Mouse (Mus musculus) erythroid progenitor cell, adult 5-6 weeks (primary cell): ENCODE data around the gene Gm38394. TPM values are rescaled to one million over a fixed set of nuclear protein-coding genes. Genes with fewer than 3 reads are reported as not detected.
"Not testable (repeated sequence)": the region's sequence is repeated elsewhere in the genome, so short reads cannot be mapped to it uniquely, and the experiment has no call there.

Source experiments
- ATAC-seq: replicated peaks from 2 replicates; pipeline ENCODE4 v1.8.0; 2016; ENCODE audit warnings: moderate number of reproducible peaks, mild to moderate bottlenecking, moderate TSS enrichment, inconsistent platforms; ENCODE audit not compliant: poor library complexity, low FRiP score, severe bottlenecking
- total RNA-seq, 2 experiments: library from RNA; stranded (forward) in 1 of 2; stranded (reverse) in 1 of 2; fragments of 150-400 nt in 1 of 2; fragments of 186-747, 209-891 nt in 1 of 2; gene quantifications; 2 replicates each; pipeline versions ENCODE4 v1.2.3 to v1.2.4; 2015 to 2017; ENCODE audit warnings: low replicate concordance in 2 of 2

Gene Gm38394
- total RNA-seq (2015; ENCODE audit: low replicate concordance) (23.4 and 43.6 TPM in 2 replicates), total RNA-seq (2017; ENCODE audit: low replicate concordance) (9.1 and 22.3 TPM in 2 replicates)

DNA sequence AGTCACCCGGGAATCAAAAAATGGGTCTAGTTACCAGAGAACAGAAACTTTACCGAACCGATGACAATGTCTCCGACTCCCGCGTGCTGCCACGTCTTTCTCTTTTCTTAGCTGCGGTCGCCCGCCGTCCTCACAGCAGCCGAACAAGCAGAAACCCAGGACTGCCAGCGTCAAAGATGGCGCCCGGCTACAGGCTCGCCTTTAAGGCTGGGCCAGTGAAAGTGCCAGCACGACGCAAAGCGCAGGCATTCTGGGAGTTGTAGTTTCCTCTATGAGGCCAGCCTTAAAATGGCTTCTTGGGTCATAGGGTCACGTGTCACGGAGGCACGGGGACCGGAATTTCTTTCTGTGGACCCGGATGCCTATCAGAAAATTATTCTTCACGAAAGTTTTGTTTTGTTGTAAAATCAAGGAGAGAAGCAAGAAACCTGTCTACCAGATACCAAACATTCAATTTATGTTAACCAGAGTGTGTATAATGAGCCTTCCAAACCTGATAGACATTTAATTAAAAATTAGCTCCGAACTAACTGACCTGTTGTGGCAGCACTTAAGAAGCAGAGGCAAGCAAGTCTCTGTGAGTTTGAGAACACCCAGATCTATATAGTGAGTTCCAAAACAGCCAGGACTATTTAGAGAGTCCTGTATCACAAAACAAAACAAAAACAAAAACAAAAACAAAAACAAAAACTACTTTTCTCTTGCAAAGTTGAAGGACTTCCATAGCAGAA, at the start of gene Gm38394:
Gm38394 (minus strand) TSS at position 116 of the 731 bp plus-strand sequence.
- ATAC-seq: peak; percentile 99

DNA sequence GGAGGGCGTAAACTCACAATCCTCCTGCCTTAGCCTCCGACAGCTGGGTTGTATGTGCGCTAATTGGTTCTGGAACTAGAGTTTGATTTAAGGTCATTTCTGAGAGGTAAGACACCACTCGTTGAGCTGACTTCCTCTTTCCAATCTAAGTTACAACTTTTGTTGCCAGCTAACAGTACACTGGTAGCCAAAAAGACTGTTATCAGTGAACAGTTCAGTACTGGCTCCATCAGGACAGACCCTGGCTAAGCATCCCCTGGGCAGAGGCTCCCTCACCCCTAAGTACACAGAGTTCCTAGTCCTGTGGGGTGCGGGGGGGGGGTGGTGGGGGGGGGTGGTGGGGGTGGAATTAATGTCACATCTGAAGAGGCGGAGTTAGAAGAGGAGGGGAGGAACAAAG, 49.8 kb upstream of the Gm38394 start:
- no peak for ATAC-seq

- no peak for ATAC-seq
Measured at GRCm38 (mm10) chr1:133709292-133709691, 48.2 kb upstream of the Gm38394 start.

GRCm38 (mm10) chr1:133701824-133702223, 40.7 kb upstream of the Gm38394 start:
- not testable (repeated sequence) for ATAC-seq

DNA sequence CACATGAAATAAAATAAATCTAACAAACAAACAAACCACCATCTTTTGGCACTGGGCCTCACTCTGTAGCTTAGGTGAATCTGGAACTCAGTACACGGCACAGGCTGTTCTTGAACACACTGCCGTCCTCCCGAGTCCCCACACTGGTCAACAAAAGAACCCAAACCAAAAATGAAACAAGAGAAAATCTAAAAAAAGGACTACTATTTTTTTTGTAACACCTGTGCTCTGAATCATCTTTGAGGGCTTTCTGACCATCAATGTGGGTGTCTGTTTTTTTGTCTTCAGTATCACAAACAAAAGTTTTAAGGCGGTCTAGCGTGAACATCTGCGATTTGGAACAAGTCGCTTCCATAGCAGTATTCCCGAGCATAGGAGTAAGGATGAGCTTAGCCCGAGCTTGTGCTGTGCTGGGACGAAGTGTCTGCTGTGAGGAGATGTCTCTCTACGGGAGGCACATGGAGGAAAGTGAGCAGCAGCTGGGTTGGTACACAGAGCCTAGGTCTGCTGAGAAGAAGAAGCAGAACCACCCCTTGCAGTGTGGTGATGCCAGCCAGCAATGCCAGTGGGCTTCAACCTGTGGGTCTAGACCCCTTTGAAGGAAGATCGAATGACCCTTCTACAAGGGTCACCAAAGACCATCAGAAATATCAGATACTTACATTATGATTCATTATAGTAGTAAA, 37.0 kb upstream of the Gm38394 start:
- no peak for ATAC-seq

DNA sequence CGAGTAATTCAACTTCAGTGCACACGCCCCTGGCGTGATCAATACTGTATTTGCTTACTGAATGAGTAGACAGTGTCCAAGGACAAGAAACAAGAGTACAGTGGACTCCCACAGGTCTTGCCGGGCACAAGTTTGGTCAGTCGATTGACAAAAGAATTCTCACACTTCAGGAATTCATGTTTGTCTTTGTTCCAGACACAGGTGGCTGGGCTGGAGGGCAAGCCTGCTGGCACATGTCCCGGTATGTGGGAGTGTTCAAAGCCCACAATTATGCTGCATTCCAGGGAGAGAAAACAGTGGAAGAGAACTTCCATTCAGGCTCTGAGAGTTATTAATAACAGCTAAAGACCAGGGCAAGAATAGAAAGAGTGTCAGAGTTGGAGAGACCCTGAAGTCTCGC, 34.8 kb upstream of the Gm38394 start:
- ATAC-seq: no peak

DNA sequence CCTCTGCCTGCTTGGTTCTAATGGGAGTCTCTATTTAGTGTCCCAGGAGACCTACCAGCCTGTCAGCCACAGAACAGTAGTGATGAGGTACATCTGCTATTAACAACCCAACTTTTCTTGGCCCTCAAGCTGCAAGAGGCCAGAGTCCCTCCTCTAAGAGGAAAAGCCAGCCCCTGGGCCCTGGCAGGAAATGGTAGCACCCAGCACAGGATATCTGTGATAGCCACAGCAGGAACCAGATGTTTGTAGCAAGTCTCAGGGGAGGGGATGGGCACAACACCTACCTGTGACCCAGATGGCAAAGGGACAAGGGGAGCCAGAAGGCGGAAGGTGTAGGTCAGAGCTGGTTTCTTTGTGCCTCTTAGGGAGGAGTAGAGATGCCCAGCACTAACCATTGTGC, 33.8 kb upstream of the Gm38394 start:
- ATAC-seq: no peak

DNA sequence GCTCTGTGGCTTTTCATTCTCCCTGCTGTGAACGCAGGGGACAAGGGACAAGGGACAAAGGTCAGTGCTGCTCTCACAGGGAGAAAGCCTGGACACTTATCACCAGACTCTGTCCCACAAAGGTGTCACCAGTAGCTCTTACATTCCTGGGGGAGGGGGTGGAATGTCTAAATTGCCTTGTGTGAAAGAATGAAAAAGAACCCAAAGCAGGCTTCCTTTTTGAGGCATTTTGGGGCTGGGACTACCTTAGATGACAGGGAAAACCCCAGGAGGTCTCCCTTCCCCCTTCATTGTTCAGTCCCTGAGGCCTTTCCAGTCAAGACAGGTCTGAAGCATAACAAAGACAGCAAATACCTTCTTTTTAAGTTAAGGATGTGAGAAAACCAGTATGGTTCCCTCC, 33.2 kb upstream of the Gm38394 start:
- no peak for ATAC-seq

DNA sequence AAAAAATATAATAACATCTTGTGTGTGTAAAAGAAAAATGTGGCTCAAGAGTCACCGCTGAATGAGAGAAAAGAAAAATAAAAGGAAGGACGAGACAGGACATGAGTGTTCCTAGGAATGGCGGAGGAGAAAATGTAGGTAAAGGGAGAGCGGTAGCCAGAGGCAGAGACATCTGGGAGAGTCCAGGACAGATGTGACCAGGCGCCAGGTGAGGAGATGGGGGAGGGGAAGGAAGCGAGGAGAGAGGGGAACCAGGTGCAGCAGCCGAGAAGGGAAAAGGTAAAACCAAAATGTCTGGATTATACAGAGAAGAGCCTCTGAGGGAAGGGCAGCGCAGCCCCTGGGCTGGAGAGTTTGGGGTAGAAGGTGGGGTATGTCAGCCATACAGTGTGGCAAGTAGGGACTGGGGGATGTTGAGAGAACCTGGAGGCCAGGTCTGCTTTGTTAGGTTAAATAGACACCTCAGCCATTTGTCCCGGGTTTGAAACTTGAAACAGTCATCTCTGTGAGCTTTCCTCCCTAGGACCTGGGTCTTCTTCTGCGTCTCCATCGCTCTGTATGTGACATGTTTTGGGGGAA, 32.5 kb upstream of the Gm38394 start:
- ATAC-seq: no peak

- no peak for ATAC-seq
Measured at GRCm38 (mm10) chr1:133692195-133692594, 31.1 kb upstream of the Gm38394 start.

DNA sequence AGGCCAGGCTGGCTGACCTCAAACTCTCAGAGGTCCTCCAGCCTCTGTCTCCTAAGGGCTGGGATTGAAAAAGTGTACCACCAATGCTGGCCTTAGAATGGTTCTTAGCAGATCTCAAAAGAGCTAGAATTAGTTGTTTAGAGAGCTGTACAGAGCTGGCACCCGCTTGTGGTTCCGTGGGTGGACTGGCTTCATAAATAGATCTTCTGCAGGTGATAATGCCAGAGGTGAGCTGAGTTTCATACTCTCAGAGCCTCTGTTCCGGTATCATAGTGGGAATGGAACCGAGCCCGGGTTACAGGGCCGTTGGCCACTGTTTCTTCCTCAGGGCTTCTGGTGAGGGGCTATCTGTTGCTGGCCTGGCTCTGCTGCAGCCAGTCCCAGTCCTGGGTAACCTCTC, 29.9 kb upstream of the Gm38394 start:
- ATAC-seq: no peak

- ATAC-seq: no peak
Measured at GRCm38 (mm10) chr1:133689897-133690296, 28.8 kb upstream of the Gm38394 start, which contains the start of gene Lax1. Gene Lax1 (minus strand): TSS chr1:133690108.

DNA sequence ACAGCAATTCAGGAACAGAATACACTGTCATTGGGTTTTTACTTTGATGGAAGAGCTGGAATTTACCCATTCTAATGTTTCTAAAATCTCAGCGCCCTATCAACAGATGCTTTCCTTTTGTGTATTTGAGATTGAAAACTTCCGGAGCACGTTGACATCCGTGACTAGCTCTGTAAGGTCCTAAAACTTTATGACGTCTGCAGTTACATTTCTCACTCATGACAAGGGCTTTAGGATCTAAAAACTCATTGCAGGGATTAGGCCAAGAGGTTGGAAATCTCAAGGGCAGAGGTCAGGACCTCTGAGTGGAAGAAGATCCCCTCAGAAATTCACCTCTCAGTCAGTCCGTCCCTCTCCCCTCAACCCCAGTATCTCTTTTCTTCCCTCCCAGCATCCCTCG, 27.2 kb upstream of the Gm38394 start:
- no peak for ATAC-seq

GRCm38 (mm10) chr1:133685749-133686519, 24.8 kb upstream of the Gm38394 start:
- no peak for ATAC-seq

DNA sequence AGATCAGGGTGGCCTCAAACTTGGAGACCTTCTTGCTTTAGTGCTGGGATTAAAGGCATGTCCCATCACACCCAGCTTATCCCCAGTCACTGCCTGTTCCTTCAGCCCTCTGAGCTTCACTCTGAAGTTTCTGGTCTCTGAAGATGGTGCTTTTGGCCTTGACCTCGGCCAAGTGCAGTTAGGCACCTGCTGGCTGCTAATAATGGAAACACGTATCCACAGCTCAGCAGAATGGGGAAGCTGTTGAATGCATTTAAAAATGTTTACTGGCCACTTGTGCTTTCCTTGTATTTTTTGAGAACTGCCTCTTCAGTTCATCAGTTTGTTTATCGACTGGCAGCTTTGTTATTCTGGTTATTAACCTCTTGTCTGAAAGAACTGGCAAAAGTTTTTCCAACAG, 10.7 kb upstream of the Gm38394 start:
- no peak for ATAC-seq

DNA sequence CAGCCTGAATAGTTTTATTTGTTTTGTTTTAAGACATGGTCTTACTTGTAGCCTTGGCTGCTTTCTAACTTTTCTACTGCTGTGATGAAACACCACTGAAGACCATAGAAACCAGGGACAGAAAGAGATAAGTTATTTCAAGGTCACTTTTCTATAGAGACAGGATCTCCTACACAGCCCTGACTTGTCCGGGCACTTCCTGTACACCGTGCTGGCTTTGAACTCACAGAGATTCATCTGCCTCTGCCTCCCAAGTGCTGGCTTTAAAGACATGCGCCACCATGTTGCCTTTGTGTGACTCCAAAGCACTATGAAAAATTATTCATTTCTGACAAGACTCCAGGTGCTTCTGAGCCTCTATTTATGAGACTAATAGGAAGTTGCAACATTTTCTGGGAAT, 10.1 kb upstream of the Gm38394 start:
- ATAC-seq: no peak

- no peak for ATAC-seq
Measured at GRCm38 (mm10) chr1:133670776-133671175, 9.7 kb upstream of the Gm38394 start.

GRCm38 (mm10) chr1:133670190-133670589, 9.1 kb upstream of the Gm38394 start:
- ATAC-seq: no peak

GRCm38 (mm10) chr1:133668618-133669017, 7.5 kb upstream of the Gm38394 start:
- no peak for ATAC-seq

DNA sequence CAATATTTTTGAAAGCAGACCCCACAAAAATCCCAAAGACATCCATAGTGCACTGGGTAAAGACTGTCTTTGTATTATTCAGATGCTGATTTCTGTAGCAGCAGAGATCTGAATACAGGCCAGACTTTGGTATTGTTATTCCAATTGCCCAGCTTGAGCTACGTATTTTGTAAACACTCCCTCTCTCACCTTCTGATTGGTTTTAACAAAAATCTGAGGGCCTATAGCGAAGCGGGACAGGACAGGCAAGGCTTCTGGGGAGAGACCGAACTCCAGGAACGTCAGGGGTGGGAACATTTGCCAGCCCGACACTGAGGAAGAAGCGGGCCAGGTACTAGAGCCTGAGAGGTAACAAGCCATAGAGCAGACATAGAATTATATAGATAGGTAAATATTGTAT, 6.6 kb upstream of the Gm38394 start:
- ATAC-seq: no peak
